Mouse (Mus musculus): ENCODE results near the gene Herc3. TPM values are rescaled to one million over a fixed set of nuclear protein-coding genes. Genes with fewer than 3 reads are reported as not detected.
A peak's percentile ranks its signal among the peaks of the same experiment; 100 is the strongest.
"Not testable (repeated sequence)": the region's sequence is repeated elsewhere in the genome, so short reads cannot be mapped to it uniquely, and the experiment has no call there.

The Herc3 gene
- total RNA-seq, 1 experiment from 2014 or later, result 40.5 TPM

DNA sequence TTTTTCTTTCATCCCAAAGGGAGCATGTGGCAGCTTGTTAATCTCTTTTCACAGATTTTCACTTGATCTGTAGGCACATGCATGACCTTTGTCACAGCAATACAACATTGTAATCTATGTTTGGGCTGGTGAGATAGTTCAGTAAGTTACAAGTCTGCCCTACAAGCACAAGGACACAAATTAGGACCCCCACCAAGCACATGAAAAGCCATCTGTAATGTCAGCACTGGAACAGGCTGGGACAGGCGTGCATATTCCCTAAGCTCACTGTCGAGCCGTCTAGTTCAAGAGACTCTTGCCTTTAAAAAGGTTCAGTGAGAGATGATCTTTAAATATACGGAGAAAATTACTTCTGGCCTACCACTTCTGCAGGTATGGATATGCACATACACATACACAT, 28.3 kb downstream of the Herc3 start:
- DNase-seq, result no peak

DNA sequence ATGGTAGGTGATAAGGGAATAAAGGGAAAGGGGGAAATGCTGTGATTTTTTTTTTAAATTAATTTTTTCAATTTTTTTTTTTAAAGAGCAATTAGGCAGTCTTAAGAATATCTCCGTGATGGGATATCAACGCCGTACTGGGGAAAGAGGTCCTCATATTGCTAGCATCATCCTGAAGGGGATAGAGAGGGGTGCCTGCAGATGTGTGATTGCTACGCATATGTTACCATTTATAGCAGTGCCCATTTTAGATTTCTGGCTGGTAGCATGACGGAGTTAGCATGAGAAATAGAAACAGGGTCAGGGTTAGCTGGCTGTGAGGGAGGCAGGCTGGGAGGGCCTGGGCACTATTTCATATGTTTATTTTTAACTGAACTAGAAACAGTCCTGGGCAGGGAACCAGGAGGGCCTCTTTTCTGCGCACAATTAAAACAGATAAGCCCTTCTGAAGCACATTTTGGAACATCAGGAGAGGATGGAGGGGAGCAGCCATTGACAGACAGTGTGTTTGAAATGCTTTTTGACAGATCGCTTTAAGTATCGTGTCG, 31.3 kb downstream of the Herc3 start:
- DNase-seq, result no peak

DNA sequence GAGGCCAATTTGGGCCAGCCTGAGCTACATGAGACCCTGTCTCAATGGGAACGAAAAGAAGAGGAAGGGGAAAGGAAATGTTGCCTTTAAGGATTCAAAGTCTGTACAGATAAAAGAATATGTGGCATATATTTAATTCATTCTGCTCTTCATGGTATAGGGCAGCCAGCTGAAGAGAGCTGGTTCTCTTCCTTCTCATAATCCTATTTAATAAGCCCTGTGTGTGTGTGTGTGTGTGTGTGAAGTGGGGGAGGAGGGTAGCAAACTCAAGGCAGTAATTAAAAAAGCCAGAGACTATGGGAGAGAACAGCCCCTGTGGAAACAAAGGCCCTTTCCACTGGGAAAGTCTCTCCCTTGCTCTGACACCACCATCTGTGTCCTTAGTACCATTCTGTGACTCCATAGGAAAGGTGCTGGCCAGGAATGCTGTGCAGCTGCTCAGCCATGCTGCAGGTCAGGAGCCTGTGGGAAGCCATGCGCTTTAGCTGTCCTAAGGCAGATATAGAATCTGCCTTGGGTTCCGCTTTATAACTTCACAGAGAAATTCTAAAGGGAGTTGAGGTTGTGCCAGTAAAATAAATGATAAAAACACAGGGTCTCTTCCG, 32.5 kb downstream of the Herc3 start:
- DNase-seq, result no peak

DNA sequence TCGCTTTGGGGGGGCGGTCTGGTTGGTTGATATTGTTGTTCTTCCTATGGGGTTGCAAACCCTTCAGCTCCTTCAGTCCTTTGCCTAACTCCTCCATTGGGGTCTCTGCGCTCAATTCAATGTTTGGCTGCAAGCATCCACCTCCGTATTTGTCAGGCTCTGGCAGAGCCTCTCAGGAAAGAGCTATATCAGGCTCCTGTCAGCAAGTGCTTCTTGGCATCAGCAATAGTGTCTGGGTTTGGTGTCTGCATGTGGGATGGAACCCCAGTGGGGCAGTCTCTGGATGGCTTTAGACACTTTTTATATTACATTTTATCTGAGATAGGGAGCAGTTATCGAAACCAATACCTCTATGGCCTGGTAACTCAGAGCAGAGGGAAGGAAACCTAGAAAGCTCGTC, 36.6 kb downstream of the Herc3 start:
- DNase-seq, result not testable (repeated sequence)

DNA sequence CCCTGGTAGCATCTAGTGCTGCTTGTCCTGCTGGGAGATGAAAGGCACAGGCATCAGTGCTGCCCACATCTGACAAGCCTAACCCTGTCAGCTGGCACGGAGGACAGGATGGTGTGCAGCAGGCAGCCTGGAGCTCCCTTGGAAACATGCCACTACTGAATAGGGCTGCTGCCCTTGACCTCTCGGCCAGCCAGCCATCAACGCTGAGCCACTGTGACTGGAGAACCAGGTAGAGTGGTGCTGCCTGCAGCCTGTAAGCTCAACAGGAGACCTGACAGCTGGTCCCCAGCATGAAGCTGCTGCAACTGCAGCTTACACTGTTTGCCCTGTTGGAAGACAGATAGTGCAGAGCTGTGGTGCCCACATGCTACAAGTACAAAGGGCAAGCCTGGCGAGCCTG, 48.3 kb downstream of the Herc3 start:
- peak; percentile 38 for DNase-seq

DNA sequence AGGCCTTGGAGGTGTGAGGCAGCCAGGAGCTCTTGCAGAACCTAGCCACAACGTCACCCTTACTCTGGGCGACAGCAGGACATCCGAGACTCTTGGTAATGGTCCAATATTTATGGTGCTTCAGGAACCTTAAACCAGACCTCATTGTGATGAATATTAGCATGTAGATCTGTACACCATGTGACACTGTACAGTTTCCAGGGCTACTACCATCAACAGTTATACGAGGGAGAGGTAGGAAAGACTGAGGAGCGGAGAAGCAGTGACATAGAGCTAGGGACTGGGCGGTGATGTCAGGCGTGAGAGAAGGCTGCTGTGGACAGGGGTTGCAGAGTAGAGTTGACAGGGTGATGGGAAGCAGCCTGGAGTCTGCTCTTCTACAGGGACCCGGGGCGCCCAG, 48.7 kb downstream of the Herc3 start:
- DNase-seq, result no peak

DNA sequence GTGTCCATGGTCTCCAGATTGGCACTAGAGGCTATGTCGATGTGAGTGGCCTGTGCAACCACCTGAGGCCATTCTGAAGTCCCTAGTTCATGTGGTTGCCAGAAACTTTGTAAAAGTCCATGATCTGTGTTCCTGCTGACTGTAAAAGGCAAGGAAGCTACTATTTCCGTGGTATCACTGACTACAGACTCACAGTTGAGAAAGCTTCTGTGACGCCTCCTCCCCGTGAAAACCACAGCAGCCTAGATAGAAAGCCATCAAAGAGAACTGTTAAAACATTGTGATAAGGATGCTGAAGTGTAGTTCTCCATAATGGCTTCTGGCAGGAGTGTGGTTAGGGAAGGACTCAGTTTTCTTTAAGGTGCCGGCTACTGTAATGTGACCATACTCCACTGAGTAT, 49.6 kb downstream of the Herc3 start:
- no peak for DNase-seq

DNA sequence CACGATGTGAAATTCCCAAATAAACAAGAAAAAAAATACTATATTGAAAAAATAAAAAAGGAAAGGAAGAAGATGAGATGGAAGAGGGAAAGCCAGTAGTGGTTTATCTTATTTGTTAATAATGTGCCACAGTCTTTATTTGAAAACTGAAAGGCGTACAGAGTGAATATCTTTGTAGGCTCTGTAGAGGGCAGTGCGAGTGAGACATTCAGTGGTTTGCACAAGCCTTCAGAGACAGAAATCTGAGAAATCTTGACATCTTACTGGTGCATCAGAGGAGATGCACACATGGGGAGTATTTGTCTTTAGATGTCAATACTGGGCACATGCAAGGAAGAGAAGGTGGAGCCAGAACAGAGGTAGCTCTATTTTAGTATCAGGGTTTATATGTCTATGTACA, 50.1 kb downstream of the Herc3 start:
- DNase-seq, result no peak

DNA sequence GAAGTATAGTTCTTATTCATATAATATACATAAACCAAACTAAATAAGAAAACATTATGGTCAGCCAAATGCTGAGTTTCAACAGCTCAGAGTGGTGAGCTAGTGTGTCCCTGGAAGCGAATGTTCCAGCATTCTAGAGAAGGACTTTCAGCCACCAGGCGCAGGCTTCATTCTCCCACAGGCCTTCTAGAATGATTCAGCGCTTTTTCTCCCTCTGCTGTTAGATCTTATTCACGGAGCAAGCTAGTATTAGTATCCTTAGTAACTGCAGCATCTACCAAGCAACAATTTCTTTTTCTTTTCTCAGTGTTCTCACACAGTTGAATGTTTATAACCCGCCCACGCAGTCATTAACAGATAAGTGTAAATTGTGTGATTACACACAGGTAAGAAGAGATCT, 51.0 kb downstream of the Herc3 start:
- no peak for DNase-seq

DNA sequence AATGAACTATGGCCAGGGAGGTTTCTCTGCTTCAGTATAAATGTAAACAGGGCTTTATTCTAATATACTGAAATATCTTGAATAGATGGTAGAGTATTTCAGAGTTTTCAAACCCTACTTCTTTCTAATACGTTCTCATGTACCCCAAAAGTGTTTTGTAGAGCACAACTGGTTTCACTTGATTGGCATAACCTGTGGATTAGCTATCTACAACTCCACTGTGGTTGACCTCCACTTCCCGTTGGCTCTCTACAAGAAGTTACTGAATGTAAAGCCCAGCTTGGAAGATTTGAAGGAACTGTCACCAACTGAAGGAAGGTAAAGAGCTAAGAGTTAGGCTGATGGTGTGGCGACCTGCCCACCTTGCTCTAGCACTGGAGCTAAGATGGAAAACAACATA, 58.7 kb downstream of the Herc3 start:
- DNase-seq, result no peak

DNA sequence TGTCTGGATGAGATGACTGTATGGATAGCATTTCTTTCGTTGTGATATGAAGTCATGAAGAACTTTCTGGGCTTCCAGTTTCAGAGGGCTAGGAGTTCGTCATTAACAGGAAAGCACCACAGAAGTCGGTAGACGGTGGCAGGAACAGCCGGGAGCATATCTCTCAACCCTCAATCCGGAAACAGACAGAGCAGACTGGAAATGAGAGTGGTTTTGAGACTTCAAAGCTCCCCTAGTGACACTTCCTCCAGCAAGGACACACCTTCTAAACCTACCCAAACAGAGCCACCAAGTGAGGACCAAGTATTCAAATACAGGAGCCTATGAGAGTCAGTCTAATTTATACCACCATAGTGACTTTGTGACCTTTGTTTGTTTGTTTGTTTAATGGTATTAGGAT, 62.0 kb downstream of the Herc3 start:
- no peak for DNase-seq

DNA sequence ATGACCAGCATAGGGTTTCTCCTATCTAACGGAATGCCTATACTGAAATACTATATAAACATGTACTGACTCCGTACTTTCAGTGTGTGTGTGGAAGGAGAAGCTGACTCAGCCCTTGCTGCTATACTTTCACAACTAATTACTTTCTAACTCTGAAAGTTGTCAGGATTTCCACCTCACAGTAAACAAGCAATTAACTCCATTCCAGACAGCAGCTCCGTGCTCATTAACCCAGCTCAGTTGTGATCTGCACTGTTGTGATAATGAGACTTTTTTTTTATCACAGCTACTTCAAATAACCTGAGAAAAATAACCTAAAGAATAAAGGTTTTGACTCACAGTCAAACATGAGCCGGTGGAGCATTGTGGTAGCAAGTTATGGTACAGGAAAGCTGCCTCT, 63.7 kb downstream of the Herc3 start:
- no peak for DNase-seq

DNA sequence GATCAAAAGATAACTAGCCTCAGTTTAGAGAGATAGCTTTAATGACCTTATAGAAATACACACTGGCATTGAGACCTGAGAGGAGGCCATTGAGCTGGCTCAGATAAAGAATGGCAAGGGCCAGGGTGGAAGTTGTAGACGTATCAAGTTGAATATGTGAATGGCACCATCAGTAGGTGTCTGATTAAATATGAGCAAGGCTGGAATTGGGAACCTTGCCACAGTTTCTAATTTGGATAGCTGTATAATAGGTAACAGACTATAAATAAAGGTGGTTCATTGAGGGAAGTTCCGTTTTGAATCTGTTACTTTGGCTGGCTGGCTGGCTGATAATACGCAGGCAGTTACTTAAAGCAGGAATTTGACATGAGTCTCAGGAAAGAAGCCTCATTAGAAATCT, 65.4 kb downstream of the Herc3 start:
- no peak for DNase-seq

DNA sequence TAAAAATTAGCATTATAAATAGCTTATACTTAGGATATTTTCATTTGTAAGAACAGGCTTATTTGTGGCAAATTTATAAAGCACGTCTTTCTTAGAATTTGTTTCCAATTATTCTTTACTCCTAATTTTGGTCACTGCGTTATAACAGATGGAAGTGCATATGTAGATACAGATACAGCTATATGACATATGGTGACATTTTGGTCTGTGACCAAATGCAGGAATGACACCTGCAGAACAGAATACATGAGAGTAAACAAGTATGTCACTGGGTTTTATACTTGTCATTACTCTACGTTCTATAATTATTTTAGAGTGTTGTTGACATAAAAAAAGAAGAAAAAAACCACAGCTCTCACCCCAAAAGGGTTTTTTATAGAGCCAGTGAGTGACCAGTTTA, 67.8 kb downstream of the Herc3 start:
- no peak for DNase-seq

DNA sequence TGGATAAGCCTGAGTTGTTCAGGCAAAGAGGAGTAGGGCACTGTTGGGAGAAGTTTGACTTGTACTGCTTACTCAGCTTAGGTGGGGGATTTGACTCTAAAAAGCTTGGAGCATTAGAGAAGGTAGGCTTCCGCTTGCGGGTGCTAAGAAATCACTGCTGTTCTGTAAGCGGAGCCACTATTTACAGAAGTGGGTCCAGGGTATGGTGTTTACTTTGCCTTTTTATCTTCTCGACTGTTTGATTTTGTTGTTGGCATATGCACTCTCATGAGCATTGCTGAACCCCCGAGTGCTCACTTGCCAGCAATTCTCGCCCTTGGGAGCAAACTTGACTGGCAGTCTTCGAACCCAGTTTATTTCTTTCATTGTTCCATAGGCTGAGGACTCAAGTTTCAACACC, 69.3 kb downstream of the Herc3 start:
- no peak for DNase-seq

DNA sequence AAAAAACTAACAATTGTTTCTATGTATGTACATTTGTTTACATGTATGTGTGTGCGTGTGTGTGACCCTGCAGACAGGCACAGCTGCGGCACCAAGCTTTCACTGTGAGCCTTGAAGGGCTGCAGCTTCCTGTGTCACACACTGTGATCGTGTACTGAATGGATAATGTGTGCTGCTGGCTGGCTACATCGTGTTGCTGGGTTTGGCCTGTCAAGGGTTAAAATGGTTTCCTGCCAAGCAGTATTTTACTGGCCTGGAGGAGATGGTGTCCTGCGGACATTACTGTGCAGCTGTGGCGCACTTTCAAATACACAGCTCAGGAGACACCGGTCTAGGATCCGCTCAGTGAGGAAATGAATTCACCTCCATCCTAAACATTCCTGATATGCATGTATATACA, 71.9 kb downstream of the Herc3 start:
- no peak for DNase-seq

DNA sequence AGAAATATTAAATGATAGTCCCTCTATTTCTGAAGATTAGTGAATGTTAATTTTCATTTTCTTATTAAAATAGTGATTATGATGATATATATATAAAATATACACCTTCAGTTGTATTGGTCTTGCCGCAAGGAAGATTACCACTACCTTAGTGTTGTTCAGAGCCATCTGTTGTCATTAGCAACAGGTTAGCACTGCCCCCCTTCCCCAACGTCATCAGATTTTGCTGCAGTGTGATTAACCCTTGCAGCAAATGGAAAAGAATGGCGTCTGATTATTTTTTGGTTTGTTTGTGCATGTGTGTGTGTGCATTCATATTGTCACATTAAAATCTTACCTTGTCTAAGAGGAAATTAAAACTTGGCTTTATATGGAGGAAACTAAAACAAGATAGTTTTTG, 73.3 kb downstream of the Herc3 start:
- no peak for DNase-seq

DNA sequence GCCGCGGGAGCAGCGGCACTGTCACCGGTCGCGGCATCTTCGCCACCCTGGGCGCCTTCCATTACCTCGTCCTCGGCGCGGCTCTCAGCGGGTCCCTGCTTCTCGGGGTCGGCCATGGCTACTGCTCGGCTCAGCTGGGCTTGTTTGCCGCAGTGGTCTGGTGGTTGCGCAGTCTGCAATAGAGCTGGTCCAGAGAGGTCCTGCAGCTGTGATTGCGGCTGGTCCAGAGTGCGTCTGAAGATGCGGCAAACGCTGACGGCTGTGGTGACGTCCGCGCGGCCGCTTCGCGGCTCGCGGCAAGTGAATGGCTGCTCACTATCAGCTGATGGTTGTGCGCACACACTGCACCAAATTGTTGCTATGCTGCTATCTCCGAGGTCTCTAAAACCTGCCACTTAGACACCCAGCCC, 75.6 kb downstream of the Herc3 start, which contains the start of gene Nap1l5:
TSS of gene Nap1l5 (minus strand) at position 225 of the 410 bp plus-strand sequence.
- DNase-seq, result peak; percentile 24

DNA sequence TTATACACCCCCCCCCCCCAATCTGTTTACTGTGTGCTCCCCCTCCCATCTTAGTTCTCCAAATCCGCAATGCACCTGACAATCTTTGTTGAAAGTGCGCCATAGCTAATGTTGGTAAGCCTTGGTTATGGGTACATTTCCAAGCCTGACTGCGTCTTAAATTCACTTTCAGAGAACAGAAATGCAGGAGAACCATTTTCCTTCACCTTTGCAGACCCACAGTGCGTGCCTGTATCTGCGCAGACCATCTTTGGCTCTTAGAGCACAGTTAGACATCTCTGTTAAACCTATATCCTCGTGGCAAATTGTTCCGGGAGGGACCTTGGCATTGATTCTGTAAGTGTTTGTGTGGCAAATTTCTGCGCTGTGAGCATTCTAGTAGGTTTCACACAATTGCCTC, 76.1 kb downstream of the Herc3 start:
- no peak for DNase-seq

DNA sequence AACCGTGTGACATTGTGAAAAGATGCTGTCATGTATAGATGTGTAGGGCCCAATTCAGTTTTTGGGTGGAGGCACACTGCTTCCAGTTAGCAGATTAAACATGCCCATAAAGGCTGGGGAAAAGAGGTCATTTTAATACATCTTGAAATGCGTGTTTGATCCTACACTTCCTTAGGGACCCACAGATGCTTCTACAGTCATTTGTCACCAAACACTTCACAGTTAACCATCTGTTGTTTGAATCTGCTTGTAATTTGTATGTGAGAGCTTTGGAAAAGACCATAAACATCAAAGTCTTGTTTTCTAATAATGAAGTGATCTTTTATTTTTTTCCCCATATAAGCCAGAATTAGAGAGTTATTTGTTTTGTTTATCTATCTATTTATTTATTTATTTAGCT, 76.5 kb downstream of the Herc3 start:
- no peak for DNase-seq

DNA sequence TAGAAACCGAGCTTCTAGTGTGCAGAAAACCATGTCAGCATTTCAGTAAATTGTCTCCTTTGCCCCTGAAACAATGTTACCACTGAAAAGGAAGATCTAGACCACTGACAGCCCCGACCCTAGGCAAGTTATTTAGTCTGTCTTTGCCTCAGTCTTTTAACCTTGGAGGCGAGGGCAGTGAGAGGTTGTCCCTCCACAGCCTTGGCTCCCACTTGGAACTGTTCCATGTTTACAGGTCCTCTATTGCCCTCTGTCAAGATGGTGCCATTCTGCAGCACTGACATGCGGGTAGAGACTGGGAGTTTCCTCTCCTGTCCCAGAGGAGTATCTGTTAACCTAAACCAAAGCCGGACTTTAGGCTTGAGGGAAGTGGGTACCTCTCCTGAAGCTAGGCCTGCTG, 81.6 kb downstream of the Herc3 start:
- no peak for DNase-seq

DNA sequence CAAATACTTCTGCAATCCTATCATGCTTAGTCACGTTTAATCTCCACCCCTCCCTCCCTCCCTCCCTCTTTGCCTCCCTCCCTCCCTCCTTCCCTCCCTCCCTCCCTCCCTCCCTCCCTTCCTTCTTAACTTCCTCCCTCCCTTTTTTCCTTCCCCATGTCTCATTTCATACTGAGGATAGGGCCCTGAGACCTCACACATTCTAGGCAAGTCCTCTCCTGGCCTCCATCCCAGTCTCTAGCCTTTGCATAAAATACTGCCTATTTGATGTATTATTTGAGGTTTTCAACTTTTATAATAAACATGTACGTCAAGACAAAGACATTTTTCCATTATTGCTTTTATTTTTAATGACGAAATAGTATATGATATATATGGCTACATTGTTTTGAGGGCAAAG, 82.3 kb downstream of the Herc3 start:
- no peak for DNase-seq

DNA sequence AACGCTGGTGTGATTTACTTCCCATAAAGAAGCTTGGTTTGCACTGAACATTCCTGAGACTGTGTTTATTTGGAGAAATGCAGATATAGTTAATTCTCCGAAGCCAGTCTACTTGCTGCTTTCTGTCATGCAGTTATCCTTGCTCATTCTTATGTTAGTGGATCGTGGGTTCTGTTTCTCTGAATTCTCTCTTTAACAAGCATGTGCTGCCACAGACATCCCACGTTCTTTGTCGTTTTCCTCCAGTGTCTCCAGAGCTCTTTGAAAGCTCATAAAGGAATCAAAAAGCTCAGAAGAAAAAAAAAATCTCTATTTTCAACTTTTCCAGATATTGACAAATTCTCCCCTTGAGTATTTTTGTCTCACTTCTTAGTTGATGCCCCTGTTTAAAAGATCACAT, 82.7 kb downstream of the Herc3 start:
- DNase-seq, result no peak

DNA sequence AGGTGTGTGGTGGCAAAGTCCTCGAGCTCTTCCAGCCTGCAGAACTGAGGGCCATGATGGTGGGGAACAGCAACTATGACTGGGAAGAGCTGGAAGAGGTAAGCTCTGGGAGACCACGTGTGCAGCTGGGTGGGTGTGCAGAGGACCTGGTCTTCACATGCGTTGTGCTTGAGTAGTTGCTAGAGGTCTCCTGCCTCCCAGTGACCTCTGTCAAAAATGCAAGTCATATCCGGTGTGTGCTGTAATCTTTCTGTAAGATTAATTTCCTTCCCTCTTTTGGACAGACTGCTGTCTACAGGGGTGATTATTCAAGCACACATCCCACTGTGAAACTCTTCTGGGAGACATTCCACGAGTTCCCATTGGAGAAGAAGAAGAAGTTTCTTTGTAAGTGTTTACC, 85.2 kb downstream of the Herc3 start:
- DNase-seq, result no peak

DNA sequence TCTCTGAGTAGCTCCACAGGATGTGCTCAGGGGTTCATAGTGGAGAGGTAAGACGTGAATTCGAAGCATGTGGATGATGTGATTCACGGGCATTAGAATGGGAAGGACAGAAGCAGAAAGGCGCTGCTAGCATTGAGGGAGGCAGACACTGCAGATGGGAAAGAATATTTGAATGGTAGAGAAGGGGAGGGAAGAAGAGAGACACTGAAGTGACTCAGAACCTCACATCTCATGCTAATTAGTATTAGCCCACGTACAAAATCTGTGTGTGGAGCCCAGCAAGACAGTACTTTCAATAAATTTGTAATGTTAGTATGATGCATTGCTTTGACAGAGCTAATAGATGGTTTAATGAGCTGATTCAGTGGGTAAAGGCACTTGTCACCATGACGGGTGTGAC, 89.5 kb downstream of the Herc3 start:
- DNase-seq, result no peak
